Mouse (Mus musculus) hindbrain, embryonic 12.5 days (tissue): Measurements from ENCODE around the gene Sgce. TPM values are rescaled to one million over a fixed set of nuclear protein-coding genes. Genes with fewer than 3 reads are reported as not detected.

Source experiments
- ATAC-seq: fragments of 200-750 bp; cut with Nextera tagmentation; 2 replicates; pipeline ENCODE4 v1.8.0; 2017; ENCODE audit warnings: moderate TSS enrichment; ENCODE audit not compliant: low FRiP score
- H3K27ac ChIP-seq: fragments of 300-500 bp; sonication (generic); 2 replicates; pipeline ENCODE4 v1.5.1; 2016; ENCODE audit warnings: mild to moderate bottlenecking
- H3K27me3 ChIP-seq: fragments of 300-500 bp; sonication (generic); 2 replicates; pipeline ENCODE4 v1.6.1; 2016; ENCODE audit warnings: mild to moderate bottlenecking
- H3K36me3 ChIP-seq: fragments of 300-500 bp; sonication (generic); 2 replicates; pipeline ENCODE4 v1.6.1; 2016; ENCODE audit warnings: mild to moderate bottlenecking
- H3K4me1 ChIP-seq: fragments of 300-500 bp; sonication (generic); 2 replicates; pipeline ENCODE4 v1.6.1; 2016
- H3K4me2 ChIP-seq: fragments of 300-500 bp; sonication (generic); replicated peaks from 2 replicates; pipeline ENCODE4 v1.6.1; 2016; ENCODE audit warnings: mild to moderate bottlenecking
- H3K4me3 ChIP-seq: fragments of 300-500 bp; sonication (generic); 2 replicates; pipeline ENCODE4 v1.5.1; 2016; ENCODE audit warnings: mild to moderate bottlenecking
- H3K9ac ChIP-seq: fragments of 300-500 bp; sonication (generic); 2 replicates; pipeline ENCODE4 v1.6.1; 2016; ENCODE audit warnings: mild to moderate bottlenecking, moderate library complexity
- H3K9me3 ChIP-seq: fragments of 300-500 bp; sonication (generic); replicated peaks from 2 replicates; pipeline ENCODE4 v1.6.1; 2016; ENCODE audit warnings: mild to moderate bottlenecking
- WGBS: fragments of 180-500 bp; shearing (Covaris S2); methylation state at CpG from one replicate; pipeline ENCODE4 v1.1.7; 2016; 5-methylcytosine and 5-hydroxymethylcytosine counted together
- polyA plus RNA-seq: library from polyadenylated mRNA; unstranded; fragments of >200 nt; fragmentation: Nextera tagmentation; extraction: Ambion mirVana; gene quantifications from 2 replicates; pipeline ENCODE4 v1.2.1, GENCODE M21; 2016

Sgce gene
- polyA plus RNA-seq, 1 experiment from 2014 or later: 69.2 TPM

DNA sequence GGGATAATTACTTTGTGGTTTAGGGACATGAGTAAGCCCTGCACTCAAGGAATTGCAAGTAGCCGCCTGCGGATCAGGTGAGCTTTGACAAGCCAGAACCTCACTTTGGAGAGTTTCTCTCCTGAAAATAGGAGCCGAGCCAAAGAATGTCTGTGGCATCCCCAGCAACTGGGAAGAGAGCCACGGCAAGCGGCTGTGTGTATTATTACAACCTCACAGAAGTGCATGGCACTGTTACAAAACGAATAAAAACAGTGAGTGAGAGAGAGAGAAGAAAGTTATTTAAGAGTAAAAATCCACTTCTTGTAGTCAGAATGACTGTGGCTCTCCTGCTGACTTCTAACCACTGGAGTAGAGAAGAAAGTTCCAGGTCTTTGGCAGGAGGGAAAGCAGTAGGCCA lies 6.5 kb downstream of the Sgce start:
- Histone ChIP-seq H3K9me3 (no peaks in the 10 kb centered on the region), H3K27me3 (no peaks in the 10 kb centered on the region), H3K4me2 (0 out of 2 replicates have a peak overlapping the region, but pooled peaks have one; percentile 13), H3K9ac (no peak overlapping the region), H3K4me1 (peaks cover 40% of the 10 kb centered on the region), H3K4me3 (no peak overlapping the region), H3K27ac (no peak overlapping the region; the same call in 1 of the 2 replicates), H3K36me3 (no peaks in the 10 kb centered on the region)
- no peak; the same call in 1 of the 2 replicates for ATAC-seq
- 19% methylated on average over 6 of the region's 6 CpGs for WGBS

DNA sequence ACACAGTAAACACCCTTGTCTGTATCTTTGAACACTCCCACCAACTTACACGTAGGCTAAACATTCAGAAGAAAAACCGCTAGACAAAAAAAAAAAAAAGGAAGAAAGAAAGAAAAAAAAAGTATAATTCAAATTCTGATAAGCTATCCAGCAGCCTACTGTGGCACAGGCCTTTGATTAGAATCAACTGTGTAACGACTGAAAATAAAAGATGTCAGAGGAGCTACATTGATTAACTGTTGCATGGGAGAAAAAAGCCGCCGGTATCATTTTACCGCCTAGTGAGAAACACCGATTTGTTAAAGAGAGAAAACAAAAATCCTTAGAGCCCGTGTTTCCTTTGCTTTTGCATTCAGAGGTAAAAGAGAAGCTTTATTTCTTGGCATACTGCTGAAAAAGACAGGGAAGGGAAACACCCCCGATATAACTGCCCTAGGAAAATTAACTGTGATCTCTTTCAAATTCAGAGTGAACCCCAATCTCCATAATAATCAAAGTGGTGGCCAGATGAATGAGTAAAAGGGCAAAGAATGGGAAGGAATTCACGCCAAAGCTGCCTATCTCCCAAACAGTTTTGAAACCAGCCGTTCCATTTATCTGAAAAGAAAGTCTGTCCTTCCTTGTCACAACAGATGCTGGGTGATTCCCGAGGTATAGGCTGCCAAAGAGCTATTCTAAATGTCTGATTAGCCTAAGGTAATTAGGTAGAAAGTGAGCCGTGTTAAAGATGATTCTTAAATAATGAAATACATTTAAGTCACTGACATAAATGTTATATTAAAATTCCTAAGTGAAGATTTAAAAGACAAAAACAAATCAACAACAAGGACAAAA lies 7.3 kb downstream of the Sgce start:
- H3K27me3 ChIP-seq: no peaks in the 10 kb centered on the region
- no peaks in the 10 kb centered on the region for H3K36me3 ChIP-seq
- no peaks in the 10 kb centered on the region for H3K9me3 ChIP-seq
- ATAC-seq: peak; percentile 33
- H3K4me1 ChIP-seq: peaks cover 40% of the 10 kb centered on the region
- 0 out of 2 replicates have a peak overlapping the region, but pooled peaks have one; percentile 10 for H3K9ac ChIP-seq
- H3K4me2 ChIP-seq: peak overlapping the region; percentile 24
- WGBS: 7% methylated on average over 13 of the region's 13 CpGs
- 0 out of 2 replicates have a peak overlapping the region, but pooled peaks have one; percentile 35 for H3K27ac ChIP-seq
- H3K4me3 ChIP-seq: no peak overlapping the region

DNA sequence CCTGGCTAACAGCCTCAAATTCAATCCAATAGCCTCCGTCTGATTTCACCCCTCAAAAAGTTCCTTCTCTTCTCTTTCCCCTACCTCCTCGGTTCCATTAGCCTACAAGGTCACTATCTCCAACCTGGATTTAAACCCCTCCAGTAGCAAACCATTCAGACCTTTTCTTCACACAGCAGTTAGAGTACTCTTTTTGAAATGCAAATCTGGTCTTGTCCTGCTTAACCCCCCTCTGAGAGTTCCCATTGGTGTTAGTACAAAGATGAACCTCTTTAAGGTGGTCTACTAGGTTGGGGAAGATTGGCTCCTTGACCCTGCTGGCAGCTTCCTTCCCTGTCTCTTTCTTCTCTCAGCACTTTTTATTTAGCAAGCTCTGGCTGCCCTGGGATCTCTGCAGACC lies 8.3 kb downstream of the Sgce start:
- peaks cover 40% of the 10 kb centered on the region for H3K4me1 ChIP-seq
- H3K9me3 ChIP-seq: no peaks in the 10 kb centered on the region
- H3K4me2 ChIP-seq: 0 out of 2 replicates have a peak overlapping the region, but pooled peaks have one; percentile 9
- H3K36me3 ChIP-seq: no peaks in the 10 kb centered on the region
- H3K4me3 ChIP-seq: no peak overlapping the region
- H3K27ac ChIP-seq: no peak overlapping the region
- 10% methylated on average over 2 of the region's 2 CpGs for WGBS
- no peak overlapping the region for H3K9ac ChIP-seq
- no peak for ATAC-seq
- no peaks in the 10 kb centered on the region for H3K27me3 ChIP-seq

DNA sequence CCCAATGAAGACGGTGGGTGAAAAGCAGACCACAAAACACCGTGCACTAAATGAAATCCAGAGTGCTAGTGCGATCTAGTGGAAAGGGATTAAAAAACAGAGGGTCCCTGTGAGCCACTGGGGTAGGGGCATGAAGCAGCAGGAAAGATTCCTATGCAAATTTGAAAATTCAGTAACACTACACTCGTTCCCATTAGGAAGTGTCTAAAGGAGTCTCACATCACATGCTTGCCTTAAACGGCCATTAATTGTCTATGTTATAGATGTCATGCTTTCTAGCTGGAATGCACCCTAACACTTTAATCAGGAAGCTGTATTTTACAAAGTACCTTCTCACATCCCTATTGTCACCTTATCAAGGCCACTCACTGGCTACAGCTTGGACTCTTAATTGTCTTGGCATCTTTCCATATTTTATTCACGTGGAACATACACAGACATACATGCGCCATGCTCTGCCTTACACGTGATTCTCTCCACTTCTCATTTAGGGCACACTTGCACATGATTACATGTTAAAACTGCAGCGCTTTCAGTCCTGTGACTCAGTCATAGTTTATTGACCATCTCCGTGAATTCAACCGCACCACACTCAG lies 8.9 kb downstream of the Sgce start:
- H3K4me1 ChIP-seq: peaks cover 40% of the 10 kb centered on the region
- H3K27ac ChIP-seq: no peak overlapping the region
- H3K9ac ChIP-seq: no peak overlapping the region
- H3K4me3 ChIP-seq: no peak overlapping the region
- WGBS: 24% methylated on average over 11 of the region's 11 CpGs
- H3K27me3 ChIP-seq: no peaks in the 10 kb centered on the region
- ATAC-seq: no peak
- no peaks in the 10 kb centered on the region for H3K36me3 ChIP-seq
- H3K4me2 ChIP-seq: 0 out of 2 replicates have a peak overlapping the region, but pooled peaks have one; percentile 9
- no peaks in the 10 kb centered on the region for H3K9me3 ChIP-seq

DNA sequence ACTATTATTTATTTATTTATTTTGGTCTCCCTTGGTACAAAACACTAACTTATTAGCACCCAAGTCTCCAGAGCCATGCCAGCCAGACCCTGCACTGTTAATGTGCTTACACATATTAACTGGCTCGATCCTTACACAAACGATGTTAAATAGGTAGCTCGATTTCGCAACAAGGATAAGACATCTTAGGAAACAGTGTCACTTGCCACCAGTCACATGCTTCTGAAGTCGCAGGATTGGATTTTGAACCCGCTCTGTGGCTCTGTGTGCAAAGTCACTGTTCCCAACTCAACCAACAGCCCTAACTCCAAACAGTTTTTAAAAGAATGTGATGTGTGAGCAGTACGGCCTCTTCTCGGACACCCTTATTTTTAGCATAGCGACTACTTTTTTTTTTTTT lies 10.6 kb downstream of the Sgce start:
- H3K9ac ChIP-seq: no peak overlapping the region
- no peaks in the 10 kb centered on the region for H3K9me3 ChIP-seq
- H3K4me3 ChIP-seq: no peak overlapping the region
- H3K4me1 ChIP-seq: peaks cover 36% of the 10 kb centered on the region
- no peak overlapping the region for H3K4me2 ChIP-seq
- H3K27ac ChIP-seq: no peak overlapping the region
- no peaks in the 10 kb centered on the region for H3K36me3 ChIP-seq
- 80% methylated on average over 9 of the region's 9 CpGs for WGBS
- H3K27me3 ChIP-seq: no peaks in the 10 kb centered on the region
- no peak for ATAC-seq

DNA sequence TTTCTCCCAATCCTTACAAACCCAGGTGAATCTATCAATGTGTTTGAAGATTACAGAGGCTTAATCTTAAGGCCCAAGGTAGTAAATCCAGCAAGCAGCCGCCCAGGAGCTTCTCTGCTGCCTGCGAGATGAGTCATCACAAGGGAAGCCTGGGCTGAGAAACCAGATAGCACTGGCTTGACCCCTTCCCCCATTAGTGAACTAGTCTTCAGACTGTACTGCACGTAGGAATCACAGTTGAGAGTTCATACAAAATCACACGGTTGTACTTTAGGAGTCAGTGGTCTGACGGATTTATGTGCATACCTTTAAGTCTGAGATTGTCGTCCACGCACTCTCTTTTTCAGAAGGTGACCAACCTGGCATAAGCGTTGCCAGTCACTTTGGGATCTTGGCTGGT lies 13.8 kb downstream of the Sgce start:
- whole genome bisulfite sequencing: 76% methylated on average over 8 of the region's 8 CpGs
- Histone ChIP-seq H3K9ac (no peak overlapping the region), H3K4me1 (peaks cover 11% of the 10 kb centered on the region), H3K27ac (no peak overlapping the region), H3K27me3 (no peaks in the 10 kb centered on the region), H3K4me3 (no peak overlapping the region), H3K36me3 (no peaks in the 10 kb centered on the region), H3K9me3 (no peaks in the 10 kb centered on the region), H3K4me2 (no peak overlapping the region)
- ATAC-seq: no peak

DNA sequence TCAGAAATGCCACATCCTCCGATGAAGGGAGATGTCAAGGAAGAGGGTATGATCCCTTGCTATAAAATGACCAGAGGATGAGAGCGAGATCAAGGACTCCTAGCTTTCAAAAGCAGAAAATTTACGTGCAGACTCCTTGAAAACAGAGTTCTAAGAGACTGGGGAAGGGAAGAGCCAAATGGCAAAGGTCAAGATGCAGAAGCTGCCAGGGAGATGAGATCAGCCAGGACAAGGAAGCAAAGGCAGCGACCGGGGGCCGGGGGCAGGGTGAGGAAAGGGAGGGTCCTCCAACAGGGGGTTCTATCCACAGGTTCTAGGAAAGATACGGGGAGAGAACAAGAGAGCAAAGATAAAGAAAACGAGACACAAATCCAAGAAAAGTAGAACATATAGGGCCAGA lies 15.3 kb downstream of the Sgce start:
- H3K27ac ChIP-seq: no peak overlapping the region
- ATAC-seq: no peak
- H3K4me2 ChIP-seq: no peak overlapping the region

DNA sequence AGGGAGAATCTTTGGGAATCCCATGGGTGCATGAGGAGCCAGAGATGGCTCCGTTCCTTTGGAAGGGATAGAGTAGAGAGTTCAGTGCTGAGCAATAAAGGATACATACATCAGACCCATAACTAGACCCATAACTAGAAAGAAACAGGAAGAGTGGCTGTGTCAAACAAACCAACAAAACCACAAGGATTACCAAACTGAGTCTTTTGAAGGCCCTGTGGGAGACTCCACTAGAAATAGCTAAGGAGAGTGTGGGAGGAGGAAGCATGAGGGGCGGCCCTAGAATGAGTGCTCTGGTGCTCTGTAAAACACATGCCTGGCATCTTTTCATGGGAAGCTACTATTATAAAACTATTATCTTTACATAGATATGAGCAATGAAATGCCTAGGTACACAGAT lies 18.7 kb downstream of the Sgce start:
- no peak overlapping the region for H3K27ac ChIP-seq
- H3K4me1 ChIP-seq: peaks cover 12% of the 10 kb centered on the region; the same call in 1 of the 2 replicates
- H3K9me3 ChIP-seq: no peaks in the 10 kb centered on the region
- H3K36me3 ChIP-seq: no peaks in the 10 kb centered on the region
- no peak for ATAC-seq
- no peak overlapping the region for H3K4me2 ChIP-seq
- 90% methylated on average over 2 of the region's 2 CpGs for WGBS
- no peak overlapping the region for H3K4me3 ChIP-seq
- no peaks in the 10 kb centered on the region for H3K27me3 ChIP-seq
- H3K9ac ChIP-seq: no peak overlapping the region

More for the DNA sequence above, 15.3 kb downstream of the Sgce start:
- no peaks in the 10 kb centered on the region for H3K4me1 ChIP-seq
- no peak overlapping the region for H3K9ac ChIP-seq
- H3K4me3 ChIP-seq: no peak overlapping the region
- no peaks in the 10 kb centered on the region for H3K9me3 ChIP-seq
- H3K36me3 ChIP-seq: no peaks in the 10 kb centered on the region
- no peaks in the 10 kb centered on the region for H3K27me3 ChIP-seq
- WGBS: 61% methylated on average over 8 of the region's 8 CpGs

DNA sequence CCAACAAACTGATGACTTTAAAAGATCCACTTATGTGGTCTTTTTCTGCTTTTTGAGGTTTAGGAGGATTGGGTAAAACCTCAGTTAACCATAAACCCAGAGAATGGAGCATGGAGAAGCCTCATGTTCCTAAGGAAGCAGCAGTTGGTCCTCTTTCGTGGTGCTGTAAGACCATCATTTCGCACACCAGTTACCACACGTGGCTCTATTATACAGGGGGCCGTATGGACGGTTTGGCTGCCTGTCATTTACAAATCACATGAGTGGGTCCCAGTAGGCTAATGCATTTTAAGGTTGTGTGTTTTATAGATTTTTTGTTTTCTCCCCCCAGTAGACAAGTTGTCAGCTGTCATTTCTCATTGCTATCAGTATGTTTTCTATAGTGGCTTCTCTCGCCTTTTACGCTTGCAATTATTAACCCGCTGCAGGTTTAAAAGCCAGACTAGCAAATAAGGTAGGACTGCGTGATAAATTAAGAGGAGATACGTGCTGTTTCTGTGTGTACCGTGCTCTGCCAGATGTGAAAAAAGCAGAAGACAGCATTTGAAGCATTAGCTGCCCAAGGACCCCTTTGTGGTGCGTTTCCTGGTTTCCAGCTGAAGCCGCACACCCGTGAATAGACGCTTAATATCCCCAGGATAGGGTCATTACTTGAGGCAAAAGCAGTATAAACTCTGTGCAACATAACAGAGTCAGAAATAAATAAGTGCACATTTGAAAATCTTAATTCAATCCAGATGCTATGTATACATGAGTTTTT lies 22.8 kb downstream of the Sgce start:
- Histone ChIP-seq H3K27ac (peak overlapping the region; percentile 53), H3K36me3 (no peaks in the 10 kb centered on the region), H3K4me1 (peaks cover 12% of the 10 kb centered on the region; the same call in 1 of the 2 replicates), H3K9me3 (no peaks in the 10 kb centered on the region), H3K4me2 (peak overlapping the region; percentile 21), H3K9ac (no peak overlapping the region), H3K27me3 (no peaks in the 10 kb centered on the region), H3K4me3 (no peak overlapping the region)
- WGBS: 40% methylated on average over 15 of the region's 15 CpGs
- peak; percentile 79 for ATAC-seq

DNA sequence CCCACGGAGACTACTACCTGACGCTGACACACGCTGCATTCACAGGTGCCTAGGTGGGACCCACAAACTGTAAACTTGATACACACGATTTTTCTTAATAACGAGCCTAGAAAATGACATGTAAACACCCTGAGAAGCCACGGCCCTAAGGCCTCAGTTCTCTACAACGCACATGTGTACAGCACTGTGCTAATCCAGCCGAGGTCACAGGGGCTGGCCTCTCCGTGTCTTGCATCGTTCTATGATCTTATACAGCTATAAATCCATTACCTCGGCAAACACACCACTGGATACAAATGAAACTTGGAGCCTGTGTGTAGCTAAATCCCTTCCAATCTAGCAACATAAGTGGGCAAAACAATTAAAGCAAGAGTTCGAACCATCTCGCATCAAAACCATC lies 24.3 kb downstream of the Sgce start:
- H3K4me3 ChIP-seq: no peak overlapping the region
- ATAC-seq: no peak
- H3K27me3 ChIP-seq: no peaks in the 10 kb centered on the region
- peaks cover 12% of the 10 kb centered on the region; the same call in 1 of the 2 replicates for H3K4me1 ChIP-seq
- no peaks in the 10 kb centered on the region for H3K9me3 ChIP-seq
- no peak overlapping the region for H3K9ac ChIP-seq
- no peak overlapping the region for H3K4me2 ChIP-seq
- H3K36me3 ChIP-seq: no peaks in the 10 kb centered on the region
- 0 out of 2 replicates have a peak overlapping the region, but pooled peaks have one; percentile 14 for H3K27ac ChIP-seq
- WGBS: 84% methylated on average over 13 of the region's 13 CpGs

DNA sequence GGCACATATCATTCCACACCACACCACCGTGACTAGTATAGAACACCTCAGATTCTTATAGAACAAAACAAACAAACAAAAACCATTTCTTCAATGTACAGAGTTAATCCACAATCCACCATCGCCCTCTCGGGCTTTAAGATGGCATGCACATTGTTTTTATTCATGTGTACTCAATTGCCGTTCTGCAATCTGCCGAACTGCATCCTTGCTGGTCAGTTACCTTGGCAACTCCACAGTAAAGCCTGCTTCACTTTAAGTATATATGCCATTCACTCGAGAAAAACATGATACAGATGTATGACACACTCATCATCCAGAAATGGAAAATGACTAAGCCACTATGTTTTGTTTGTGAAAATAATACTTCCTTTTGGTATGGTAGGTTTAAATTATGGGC lies 24.9 kb downstream of the Sgce start:
- Histone ChIP-seq H3K9me3 (no peaks in the 10 kb centered on the region), H3K4me3 (no peak overlapping the region), H3K27me3 (no peaks in the 10 kb centered on the region), H3K36me3 (no peaks in the 10 kb centered on the region), H3K9ac (no peak overlapping the region), H3K4me1 (peaks cover 12% of the 10 kb centered on the region; the same call in 1 of the 2 replicates), H3K4me2 (no peak overlapping the region), H3K27ac (no peak overlapping the region)
- ATAC-seq: no peak
- WGBS: 49% methylated on average over 6 of the region's 6 CpGs

DNA sequence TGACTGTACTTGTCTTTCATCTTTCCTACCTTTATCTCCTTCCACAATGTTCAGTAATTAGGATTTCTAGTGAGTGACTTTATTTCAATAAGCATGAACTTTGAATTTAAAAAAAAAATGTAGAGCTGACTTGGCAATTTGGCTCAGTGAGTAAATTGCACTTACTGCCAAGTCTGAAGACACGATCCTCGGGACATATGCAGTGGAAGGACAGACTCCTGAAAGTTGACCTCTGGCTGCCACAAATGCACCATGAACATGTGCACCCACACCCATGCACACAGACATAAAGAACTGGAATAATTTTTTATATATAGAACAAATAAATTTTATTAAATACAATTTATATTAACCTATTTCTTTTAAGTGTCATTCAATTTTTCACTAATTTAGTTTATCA lies 29.7 kb downstream of the Sgce start:
- Histone ChIP-seq H3K4me3 (no peak overlapping the region), H3K36me3 (peaks cover 6% of the 10 kb centered on the region; the same call in 1 of the 2 replicates), H3K27me3 (no peaks in the 10 kb centered on the region), H3K27ac (no peak overlapping the region), H3K9me3 (no peaks in the 10 kb centered on the region), H3K9ac (no peak overlapping the region), H3K4me1 (no peaks in the 10 kb centered on the region), H3K4me2 (no peak overlapping the region)
- ATAC-seq: no peak
- WGBS: 89% methylated on average over 2 of the region's 2 CpGs
